Mouse (Mus musculus) neural tube, embryonic 11.5 days (tissue): ENCODE data around the gene Zmym6. TPM values are rescaled to one million over a fixed set of nuclear protein-coding genes. Genes with fewer than 3 reads are reported as not detected.

ENCODE experiments used
- ATAC-seq: fragments of 200-750 bp; cut with Nextera tagmentation; 2 replicates; pipeline ENCODE4 v1.8.0; 2017; ENCODE audit warnings: moderate number of reproducible peaks, mild to moderate bottlenecking, moderate TSS enrichment, moderate library complexity; ENCODE audit not compliant: insufficient read depth, low FRiP score, low TSS enrichment
- DNase-seq: peaks from one replicate; pipeline ENCODE4 v3.0.0-alpha.2; 2015; ENCODE audit warnings: low spot score
- H3K27ac ChIP-seq: fragments of 300-500 bp; sonication (generic); 2 replicates; pipeline ENCODE4 v1.5.1; 2014; ENCODE audit warnings: low read depth, mild to moderate bottlenecking, low read length
- H3K27me3 ChIP-seq: fragments of 300-500 bp; sonication (generic); 2 replicates; pipeline ENCODE4 v1.6.1; 2014; ENCODE audit warnings: mild to moderate bottlenecking, low read length, mixed read lengths; ENCODE audit not compliant: control insufficient read depth, insufficient read depth
- H3K36me3 ChIP-seq: fragments of 300-500 bp; sonication (generic); 2 replicates; pipeline ENCODE4 v1.6.1; 2014; ENCODE audit warnings: mild to moderate bottlenecking, low read length, moderate library complexity, mixed read lengths; ENCODE audit not compliant: control insufficient read depth, insufficient read depth
- H3K4me1 ChIP-seq: fragments of 300-500 bp; sonication (generic); 2 replicates; pipeline ENCODE4 v1.6.1; 2014; ENCODE audit warnings: low read length, mixed read lengths; ENCODE audit not compliant: control insufficient read depth, insufficient read depth
- H3K4me2 ChIP-seq: fragments of 300-500 bp; sonication (generic); 2 replicates; pipeline ENCODE4 v1.6.1; 2014; ENCODE audit warnings: low read depth, mild to moderate bottlenecking, moderate library complexity
- H3K4me3 ChIP-seq: fragments of 300-500 bp; sonication (generic); 2 replicates; pipeline ENCODE4 v1.5.1; 2014; ENCODE audit warnings: low read depth, low read length
- H3K9ac ChIP-seq: fragments of 300-500 bp; sonication (generic); 2 replicates; pipeline ENCODE4 v1.6.1; 2014; ENCODE audit warnings: mild to moderate bottlenecking, low read length
- H3K9me3 ChIP-seq: fragments of 300-500 bp; sonication (generic); 2 replicates; pipeline ENCODE4 v1.6.1; 2016; ENCODE audit warnings: low read length; ENCODE audit not compliant: control insufficient read depth
- WGBS: fragments of 180-500 bp; shearing (Covaris S2); extraction: QIAGEN DNeasy Blood & Tissue Kit; methylation state at CpG from one replicate; pipeline ENCODE4 v1.1.7; 2014; 5-methylcytosine and 5-hydroxymethylcytosine counted together
- polyA plus RNA-seq: library from polyadenylated mRNA; unstranded; fragments of >200 nt; fragmentation: Nextera tagmentation; extraction: Ambion mirVana; gene quantifications from 2 replicates; pipeline ENCODE4 v1.2.1, GENCODE M21; 2014

Zmym6 gene
- polyA plus RNA-seq, 1 experiment from 2014 or later: 30.0 TPM

- Histone ChIP-seq H3K9me3 (no peaks in the 10 kb centered on the region), H3K27me3 (no peaks in the 10 kb centered on the region), H3K4me3 (no peak overlapping the region), H3K9ac (no peak overlapping the region), H3K4me1 (no peaks in the 10 kb centered on the region), H3K27ac (no peak overlapping the region), H3K36me3 (no peaks in the 10 kb centered on the region), H3K4me2 (no peak overlapping the region)
- DNase-seq: no peak
- 88% methylated on average over 13 of the region's 13 CpGs for WGBS
- ATAC-seq: no peak
Measured at GRCm38 (mm10) chr4:127150031-127150430, 72.8 kb downstream of the Zmym6 start.

DNA sequence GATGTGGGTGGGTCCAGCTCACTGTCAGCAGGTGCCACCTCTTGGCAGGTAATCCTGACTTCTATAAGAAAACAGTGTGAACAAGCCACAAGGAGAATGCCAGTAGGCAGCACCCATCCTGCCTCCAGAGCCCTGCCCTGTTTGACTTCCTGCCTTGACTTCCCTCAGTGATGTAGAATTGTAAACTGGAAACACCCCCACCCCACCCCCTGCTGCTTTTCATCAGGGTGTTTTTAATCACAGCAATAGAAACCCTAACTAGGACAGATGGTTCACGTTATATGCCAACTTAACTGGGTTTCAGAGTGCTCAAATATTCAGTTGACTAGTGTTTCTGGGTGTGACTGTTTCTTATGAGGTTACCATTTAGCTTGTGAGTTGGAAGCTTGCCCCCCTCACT is 76.2 kb downstream of the Zmym6 start:
- no peak for DNase-seq
- no peak overlapping the region for H3K4me3 ChIP-seq
- H3K27me3 ChIP-seq: no peaks in the 10 kb centered on the region
- no peak overlapping the region for H3K9ac ChIP-seq
- H3K36me3 ChIP-seq: no peaks in the 10 kb centered on the region
- H3K27ac ChIP-seq: no peak overlapping the region
- 52% methylated on average over 1 of the region's 1 CpGs for WGBS
- no peaks in the 10 kb centered on the region for H3K4me1 ChIP-seq
- no peak for ATAC-seq
- H3K9me3 ChIP-seq: no peaks in the 10 kb centered on the region
- H3K4me2 ChIP-seq: no peak overlapping the region

- H3K9ac ChIP-seq: no peak overlapping the region
- DNase-seq (no peak), ATAC-seq (no peak)
- no peaks in the 10 kb centered on the region for H3K9me3 ChIP-seq
- 60% methylated on average over 5 of the region's 5 CpGs for WGBS
- no peak overlapping the region for H3K4me2 ChIP-seq
- no peaks in the 10 kb centered on the region for H3K27me3 ChIP-seq
- H3K36me3 ChIP-seq: no peaks in the 10 kb centered on the region
- no peak overlapping the region for H3K27ac ChIP-seq
- no peak overlapping the region for H3K4me3 ChIP-seq
- no peaks in the 10 kb centered on the region for H3K4me1 ChIP-seq
Measured at GRCm38 (mm10) chr4:127155757-127156156, 78.6 kb downstream of the Zmym6 start.

GRCm38 (mm10) chr4:127157746-127158145 is 80.6 kb downstream of the Zmym6 start:
- DNase-seq (no peak), ATAC-seq (no peak)
- Histone ChIP-seq H3K4me2 (no peak overlapping the region), H3K27ac (no peak overlapping the region), H3K4me1 (no peaks in the 10 kb centered on the region), H3K9ac (no peak overlapping the region), H3K36me3 (no peaks in the 10 kb centered on the region), H3K27me3 (no peaks in the 10 kb centered on the region), H3K4me3 (no peak overlapping the region), H3K9me3 (no peaks in the 10 kb centered on the region)
- 83% methylated on average over 4 of the region's 4 CpGs for WGBS

DNA sequence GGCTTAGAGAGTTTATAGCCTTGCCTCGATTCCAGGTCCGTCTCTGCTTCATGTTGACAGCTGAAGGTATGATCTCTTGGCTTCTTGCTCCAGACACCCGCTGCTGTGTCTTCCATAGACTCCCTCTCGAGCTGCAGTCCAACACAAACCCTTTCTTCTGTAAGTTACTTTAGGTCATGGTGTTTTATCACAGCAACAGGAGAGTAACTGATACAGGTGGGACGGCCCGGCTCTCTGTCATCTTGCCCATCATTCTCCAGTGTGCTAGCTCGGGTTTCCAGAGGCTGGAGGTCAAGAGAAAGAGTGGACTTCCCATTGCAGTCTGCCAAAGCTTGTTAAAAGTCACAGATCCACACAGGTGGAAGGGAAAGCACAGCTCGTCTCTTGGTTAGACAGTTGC is 86.7 kb downstream of the Zmym6 start:
- Histone ChIP-seq H3K36me3 (no peaks in the 10 kb centered on the region), H3K9me3 (no peaks in the 10 kb centered on the region), H3K27me3 (peaks cover 10% of the 10 kb centered on the region), H3K27ac (no peak overlapping the region), H3K4me2 (no peak overlapping the region), H3K9ac (no peak overlapping the region), H3K4me1 (no peaks in the 10 kb centered on the region), H3K4me3 (no peak overlapping the region)
- no peak for ATAC-seq
- DNase-seq: no peak
- 70% methylated on average over 8 of the region's 8 CpGs for WGBS

GRCm38 (mm10) chr4:127167096-127167495 is 89.9 kb downstream of the Zmym6 start:
- 75% methylated on average over 5 of the region's 5 CpGs for WGBS
- Histone ChIP-seq H3K36me3 (no peaks in the 10 kb centered on the region), H3K27me3 (peaks cover 13% of the 10 kb centered on the region), H3K4me2 (no peak overlapping the region), H3K9me3 (no peaks in the 10 kb centered on the region), H3K4me3 (no peak overlapping the region), H3K4me1 (peaks cover 3% of the 10 kb centered on the region; the same call in 1 of the 2 replicates), H3K27ac (no peak overlapping the region), H3K9ac (no peak overlapping the region)
- ATAC-seq: no peak
- DNase-seq: no peak

- Histone ChIP-seq H3K4me3 (peak overlapping the region; percentile 82; the same call in 1 of the 2 replicates), H3K27me3 (peaks cover 15% of the 10 kb centered on the region), H3K27ac (no peak overlapping the region), H3K36me3 (no peaks in the 10 kb centered on the region), H3K9ac (no peak overlapping the region), H3K4me2 (peak overlapping the region; percentile 99), H3K4me1 (peaks cover 3% of the 10 kb centered on the region; the same call in 1 of the 2 replicates), H3K9me3 (no peaks in the 10 kb centered on the region)
- WGBS: 17% methylated on average over 8 of the region's 8 CpGs
- ATAC-seq (no peak; the same call in 1 of the 2 replicates), DNase-seq (no peak)
Measured at GRCm38 (mm10) chr4:127167731-127168130, 90.5 kb downstream of the Zmym6 start.

GRCm38 (mm10) chr4:127168211-127168913 is 91.2 kb downstream of the Zmym6 start:
- peak; percentile 75 for ATAC-seq
- H3K27me3 ChIP-seq: peaks cover 15% of the 10 kb centered on the region
- H3K36me3 ChIP-seq: no peaks in the 10 kb centered on the region
- DNase-seq: peak; percentile 78
- peak overlapping the region; percentile 39; the same call in 1 of the 2 replicates for H3K27ac ChIP-seq
- 0% methylated on average over 39 of the region's 39 CpGs for WGBS
- peak overlapping the region; percentile 82 for H3K4me3 ChIP-seq
- peak overlapping the region; percentile 84 for H3K9ac ChIP-seq
- H3K9me3 ChIP-seq: no peaks in the 10 kb centered on the region
- H3K4me1 ChIP-seq: peaks cover 3% of the 10 kb centered on the region; the same call in 1 of the 2 replicates
- peak overlapping the region; percentile 99 for H3K4me2 ChIP-seq

DNA sequence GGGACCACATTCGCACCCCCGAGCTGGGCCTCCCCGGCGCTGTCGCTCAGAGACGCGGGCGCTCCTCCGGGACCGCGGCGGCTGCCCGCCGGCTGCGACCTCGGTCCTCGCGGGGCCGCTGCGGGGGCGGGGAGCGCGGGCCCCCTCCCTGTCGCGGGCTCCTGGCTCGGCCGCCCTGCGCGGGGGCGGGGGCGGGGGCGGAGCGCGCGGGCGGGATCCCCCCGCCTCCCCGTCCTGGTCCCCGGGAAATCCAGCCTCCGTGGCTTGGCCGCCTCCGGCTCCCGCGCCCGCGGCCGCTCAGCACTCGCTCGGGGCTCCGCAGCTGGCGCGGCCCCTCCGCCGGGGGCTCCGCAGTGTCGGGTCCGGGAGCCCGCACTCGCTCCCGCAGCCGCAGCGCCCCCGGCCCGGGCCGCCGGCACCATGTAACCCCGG is 91.7 kb downstream of the Zmym6 start, which contains the start of gene Dlgap3:
Gene Dlgap3 (plus strand): TSS at position 291 of the 432 bp plus-strand sequence.
- Histone ChIP-seq H3K27me3 (peaks cover 15% of the 10 kb centered on the region), H3K4me1 (peaks cover 3% of the 10 kb centered on the region; the same call in 1 of the 2 replicates), H3K9me3 (no peaks in the 10 kb centered on the region), H3K4me2 (peak within 1 kb of the TSS; percentile 99), H3K9ac (peak within 1 kb of the TSS; percentile 84), H3K27ac (peak within 1 kb of the TSS; percentile 39; the same call in 1 of the 2 replicates), H3K36me3 (no peaks in the 10 kb centered on the region), H3K4me3 (peak within 1 kb of the TSS; percentile 82)
- 2% methylated on average over 40 of the region's 67 CpGs for WGBS
- ATAC-seq (peak; percentile 49), DNase-seq (peak; percentile 65)
